ENCODE assay signal across 1 mouse cellular context in genomic region chr12:33325424-33325823, GRCm38 (mm10).
TF ChIP-seq lines count a peak whose summit lies in the region.

No protein-coding gene starts in this region.

TF ChIP-seq in CH12.LX, 34 proteins besides CTCF, POLR2A, EP300 and RAD21 (continued from another document):
- TF ChIP-seq PAX5 (IDR thresholded peaks at IDR 0.05; ENCODE audit: low read length): no peak
